Mouse (Mus musculus) thymus, postnatal 10 days (tissue): ENCODE measurements at regions not wholly inside any gene's neighbourhood (a gene's known extent, or its start where the extent isn't known, plus 50 kb on each side); places are given as distances from the start of the nearest gene placed in this dataset.

ENCODE experiments used
- DNase-seq, 2 experiments: peaks; one replicate each; pipeline ENCODE4 v3.0.0; 2021; ENCODE audit warnings: low spot score in 2 of 2

GRCm38 (mm10) chr4:114665684-114666083, 155.8 kb upstream of the Gm12830 start:
- peak; percentile 15 to 49 for DNase-seq

- DNase-seq, result no peak
These were observed 155.1 kb upstream of the Gm12830 start for GRCm38 (mm10) chr4:114666238-114666978.

DNA sequence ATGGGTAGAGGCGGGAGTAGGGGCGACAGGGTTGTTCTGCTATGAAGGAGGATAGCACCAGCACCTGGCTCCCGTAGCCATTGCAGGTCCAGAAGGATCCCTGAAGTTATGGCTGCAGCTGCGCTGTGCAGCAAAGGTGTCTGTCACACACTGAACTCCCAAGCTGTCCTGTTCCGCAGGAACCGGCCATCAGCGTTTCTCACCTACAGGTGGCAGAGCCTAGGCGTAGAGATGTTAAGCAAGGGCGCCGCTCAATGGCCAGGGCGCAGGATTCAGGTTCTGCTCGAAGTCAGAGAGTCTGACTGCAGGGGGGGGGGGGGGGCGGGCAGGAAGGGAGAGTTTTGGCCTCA, 154.6 kb upstream of the Gm12830 start:
- no peak for DNase-seq

- no peak for DNase-seq
These were observed 149.3 kb upstream of the Gm12830 start for GRCm38 (mm10) chr4:114672096-114672720.

DNA sequence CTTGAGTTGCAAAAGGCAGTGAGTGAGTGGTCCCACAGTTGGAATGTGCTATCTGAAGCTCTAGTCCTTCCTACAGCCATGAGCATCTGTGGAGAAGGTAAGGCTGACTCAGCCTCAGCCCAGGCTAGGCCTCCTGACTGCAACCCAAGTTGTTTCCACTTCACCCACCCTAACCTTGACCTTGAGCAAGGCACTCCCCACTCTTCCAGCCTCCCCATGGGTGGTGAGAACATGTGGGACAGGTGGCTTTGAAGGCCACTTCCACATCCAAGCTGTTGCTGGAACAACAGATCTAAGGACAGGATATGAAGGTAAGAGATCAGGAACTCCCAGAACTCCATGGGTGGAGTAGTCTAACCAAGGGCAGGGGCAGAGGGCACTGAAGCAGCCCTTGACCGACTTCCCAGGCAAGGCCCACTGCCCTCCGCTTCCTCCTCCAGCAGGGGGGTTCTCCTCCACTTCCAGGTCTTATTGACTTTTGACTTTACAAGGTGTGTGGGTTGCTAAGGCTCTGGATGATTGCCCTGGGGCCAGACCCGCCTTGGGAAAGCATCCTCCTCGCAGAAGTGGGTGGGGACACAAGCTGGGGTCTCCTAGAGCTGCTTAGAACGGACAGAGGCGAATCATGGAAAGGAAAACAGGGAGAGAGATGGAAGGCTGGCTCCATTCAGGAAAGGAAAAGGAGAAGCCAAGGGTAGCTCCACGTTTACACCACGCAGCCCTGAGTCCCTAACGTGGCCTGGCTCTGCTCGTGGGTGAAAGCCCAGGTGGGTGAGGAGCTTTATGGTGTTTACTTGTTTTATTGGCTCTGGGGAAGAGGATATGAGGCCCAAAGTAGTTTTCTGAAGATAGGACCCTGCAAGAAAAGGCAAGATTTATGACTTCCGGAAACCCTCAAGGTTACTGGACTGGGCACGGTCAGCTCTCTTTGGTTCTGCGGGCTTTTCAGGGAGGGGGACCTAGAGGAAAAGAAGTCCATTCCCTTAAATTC, 144.3 kb upstream of the Gm12830 start:
- DNase-seq, result no peak

GRCm38 (mm10) chr4:114678053-114678941, 143.2 kb upstream of the Gm12830 start:
- DNase-seq, result no peak

GRCm38 (mm10) chr4:114680360-114680759, 141.2 kb upstream of the Gm12830 start:
- no peak for DNase-seq

- no peak for DNase-seq
These were observed 138.6 kb upstream of the Gm12830 start for GRCm38 (mm10) chr4:114682955-114683354.

DNA sequence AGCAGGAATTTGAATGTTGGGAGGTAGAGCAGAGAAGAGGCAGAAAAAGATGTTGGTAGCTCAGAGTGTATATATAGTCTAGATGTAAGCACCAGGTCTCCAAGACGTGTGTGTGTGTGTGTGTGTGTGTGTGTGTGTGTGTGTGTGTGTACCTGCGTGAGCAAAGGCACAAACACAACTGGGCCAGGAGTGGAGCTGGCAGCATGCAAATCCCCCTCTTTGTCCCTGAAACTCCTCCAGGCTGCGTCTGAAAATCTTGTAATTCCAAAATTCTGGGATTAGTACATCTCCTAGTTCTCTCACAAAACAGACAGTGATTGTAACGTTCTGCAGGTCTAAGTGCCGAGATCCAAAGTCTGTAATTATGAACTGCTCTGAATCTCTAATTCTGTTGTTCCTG, 137.8 kb upstream of the Gm12830 start:
- no peak for DNase-seq

- DNase-seq, result no peak
These were observed 136.6 kb upstream of the Gm12830 start for GRCm38 (mm10) chr4:114684844-114685382.

- DNase-seq, result peak in 1 of 2 experiments; percentile 15
These were observed 136.1 kb upstream of the Gm12830 start for GRCm38 (mm10) chr4:114685454-114685853.

GRCm38 (mm10) chr4:114686091-114686490, 135.4 kb upstream of the Gm12830 start:
- DNase-seq, result no peak

DNA sequence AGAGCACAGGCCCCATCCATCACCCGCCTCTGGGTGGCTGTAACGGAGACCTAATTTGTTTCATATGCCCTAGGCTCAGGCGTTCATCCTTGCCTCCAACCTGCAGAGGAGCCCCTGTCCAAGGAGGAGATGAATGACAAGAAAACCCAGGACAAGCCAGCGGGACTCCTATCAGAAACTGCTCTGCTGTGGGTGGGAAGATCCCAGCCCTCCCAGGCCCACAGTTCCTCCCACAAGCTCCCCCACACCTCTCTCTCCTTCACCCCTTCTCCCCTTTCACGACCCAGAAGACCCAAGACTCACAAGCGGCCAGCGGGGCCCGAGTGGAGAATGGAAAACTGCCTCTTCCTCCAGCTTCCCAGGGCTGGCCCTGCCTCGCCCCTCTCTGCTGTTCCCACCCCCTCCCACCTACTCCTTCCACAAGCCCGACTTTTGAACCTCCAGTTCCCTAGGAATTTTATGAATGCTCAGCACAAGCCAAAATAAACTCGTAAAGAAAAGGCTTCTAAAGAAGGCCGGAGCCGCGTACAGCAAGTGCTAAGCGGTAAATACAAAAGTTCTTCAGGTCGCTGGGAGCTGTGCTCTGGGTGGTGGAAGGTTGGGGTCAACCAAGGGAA, 133.1 kb upstream of the Gm12830 start:
- DNase-seq, result no peak

- DNase-seq, result peak in 1 of 2 experiments; percentile 39
These were observed 132.6 kb upstream of the Gm12830 start for GRCm38 (mm10) chr4:114688973-114689371.

GRCm38 (mm10) chr4:114705586-114705985, 115.9 kb upstream of the Gm12830 start:
- DNase-seq, result no peak

DNA sequence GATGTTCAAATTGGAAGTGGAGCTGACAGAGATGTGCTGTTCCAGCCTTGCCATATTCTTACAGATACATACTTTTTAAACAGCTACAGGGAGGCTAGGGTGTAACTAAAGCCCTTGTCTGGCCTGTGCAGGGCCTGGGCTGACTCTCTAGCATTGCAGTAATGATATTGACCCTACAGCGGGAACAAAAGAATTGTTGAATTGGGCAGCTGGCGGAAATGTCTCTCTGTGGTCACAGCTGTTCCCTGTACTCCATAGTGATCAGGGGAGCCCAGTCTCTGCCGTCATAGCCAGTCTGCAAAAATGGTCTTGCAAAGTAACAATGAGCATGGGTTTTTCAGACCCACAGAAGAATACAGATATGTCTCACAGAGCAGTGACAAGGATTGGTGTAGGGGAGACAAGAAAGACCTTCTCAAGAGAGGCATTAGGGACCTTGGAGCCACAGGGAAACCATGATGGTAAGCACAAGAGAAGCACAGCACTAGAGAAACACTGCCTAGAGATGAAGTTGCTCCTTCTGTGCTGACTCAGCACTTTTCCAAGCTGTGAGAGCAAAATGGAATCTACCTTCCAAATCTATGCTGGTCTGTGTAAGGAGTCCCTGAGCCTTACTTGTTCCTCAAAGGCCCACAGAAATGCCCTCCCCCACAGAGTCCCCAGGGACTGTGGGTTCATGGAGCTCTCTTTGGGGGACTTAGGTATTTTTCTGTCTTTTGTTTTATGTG, 111.2 kb upstream of the Gm12830 start:
- DNase-seq, result no peak

DNA sequence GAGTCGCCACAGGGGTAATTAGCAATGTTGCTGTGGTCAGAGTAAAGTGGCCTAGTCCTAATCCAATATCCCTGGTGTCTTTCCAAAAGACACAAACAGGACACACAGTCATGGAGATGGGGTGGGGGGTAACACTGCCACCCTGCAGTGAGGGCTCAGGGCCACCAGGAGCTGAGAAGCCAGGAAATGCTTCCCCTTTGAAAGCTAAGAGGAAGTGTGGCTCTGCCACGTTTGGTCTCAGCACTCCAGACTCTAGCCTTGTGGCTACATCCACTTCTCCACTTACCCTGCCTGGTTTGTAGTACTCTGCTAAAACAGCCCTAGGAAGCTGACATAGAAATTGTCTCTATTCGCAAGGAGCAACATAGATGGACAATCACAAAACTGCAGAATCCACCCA, 110.4 kb upstream of the Gm12830 start:
- DNase-seq, result no peak

- DNase-seq, result no peak
These were observed 109.4 kb upstream of the Gm12830 start for GRCm38 (mm10) chr4:114712005-114712665.

GRCm38 (mm10) chr4:114712921-114713527, 108.5 kb upstream of the Gm12830 start:
- DNase-seq, result no peak
